ENCODE assay signal across 29 mouse cellular contexts in genomic region chr1:38972986-38973592, GRCm38 (mm10). TPM values are rescaled to one million over a fixed set of nuclear protein-coding genes. Genes with fewer than 3 reads are reported as not detected.
DNase-seq lines count a peak whose midpoint lies in the region; ATAC-seq lines count a peak whose summit lies in the region.
"Had no signal": no experiment of that assay in that cellular context is flagged by ENCODE, and none has a peak within 500 bp of the region (broad histone marks: within the 10 kb centered on the region; RNA-seq: fewer than 3 reads in every experiment).

No protein-coding gene starts in this region.

- ATAC-seq in neural tube, embryonic 15.5 days (ENCODE audit: low FRiP score): no peak
- ATAC-seq: forebrain, embryonic 14.5 days; intestine, embryonic 16.5 days; liver, embryonic 12.5 days had no signal

- H3K27me3 ChIP-seq in neural tube, embryonic 15.5 days (replicated peaks): no peaks in the 10 kb centered on the region
- H3K27me3 ChIP-seq: hindbrain, embryonic 15.5 days; limb, embryonic 12.5 days; liver, embryonic 12.5 days had no signal

- no peak overlapping the region for H3K4me2 ChIP-seq in neural tube, embryonic 15.5 days
- H3K4me2 ChIP-seq: hindbrain, embryonic 15.5 days; limb, embryonic 12.5 days; liver, embryonic 12.5 days had no signal

- H3K4me3 ChIP-seq in neural tube, embryonic 15.5 days (replicated peaks): no peak overlapping the region
- H3K4me3 ChIP-seq: gastrocnemius, adult 2 months; hindbrain, embryonic 15.5 days; limb, embryonic 12.5 days; liver, embryonic 12.5 days; megakaryocyte, embryonic 14.5 days had no signal

- intact Hi-C loops in left cerebral cortex, postnatal 25 days (cut with DNase I): no loop called here

- H3K9ac ChIP-seq in neural tube, embryonic 15.5 days (replicated peaks): no peak overlapping the region
- H3K9ac ChIP-seq: hindbrain, embryonic 15.5 days; limb, embryonic 12.5 days; liver, embryonic 12.5 days had no signal

- H3K36me3 ChIP-seq in neural tube, embryonic 15.5 days: no peaks in the 10 kb centered on the region
- H3K36me3 ChIP-seq: G1E; hindbrain, embryonic 15.5 days; limb, embryonic 12.5 days; liver, embryonic 12.5 days had no signal

- no peaks in the 10 kb centered on the region for H3K4me1 ChIP-seq in neural tube, embryonic 15.5 days
- H3K4me1 ChIP-seq: hindbrain, embryonic 15.5 days; limb, embryonic 12.5 days; liver, embryonic 12.5 days; megakaryocyte, embryonic 14.5 days had no signal

- H3K27ac ChIP-seq in neural tube, embryonic 15.5 days (replicated peaks): no peak overlapping the region
- H3K27ac ChIP-seq: gastrocnemius, adult 2 months; hindbrain, embryonic 15.5 days; limb, embryonic 12.5 days; liver, embryonic 12.5 days had no signal

- H3K9me3 ChIP-seq in neural tube, embryonic 15.5 days (replicated peaks): no peaks in the 10 kb centered on the region
- H3K9me3 ChIP-seq: G1E; hindbrain, embryonic 15.5 days; limb, embryonic 12.5 days; liver, embryonic 12.5 days had no signal

- DNase-seq in adrenal gland, adult (ENCODE audit: inconsistent age in 2 of 2, low spot score in 1 of 2): peak; percentile 70 to 91
- no peak for DNase-seq in adrenal gland, postnatal 4 days (ENCODE audit: low spot score in 2 of 2)
- peak; percentile 28 to 74 for DNase-seq in left cerebral cortex, postnatal 25 days (ENCODE audit: low spot score in 2 of 2)
- no peak for DNase-seq in left cerebral cortex, adult 11 months (ENCODE audit: low spot score)
- DNase-seq in adrenal gland, adult 18-20 months (ENCODE audit: low spot score in 2 of 2): peak; percentile 27 to 54
- peak; percentile 83 for DNase-seq in brain, adult 2 months (ENCODE audit: low read depth, low spot score)
- DNase-seq in spleen, adult 18-20 months: no peak
- DNase-seq: cerebellum, adult 2 months; gastrocnemius, adult 2 months; heart, adult 18-20 months; heart, postnatal 36 days; kidney, postnatal 36 days; lung, adult 2 months; midbrain, embryonic 14.5 days; retina, postnatal 1 day had no signal

- WGBS in neural tube, embryonic 15.5 days: 89% methylated on average over 9 of the region's 9 CpGs

RNA-seq across cellular contexts. Expression of gene Pdcl3, which starts 12.3 kb away (rescaled TPM):
- 10 to 100 TPM; 73.4 to 79.3 TPM for total RNA-seq in adrenal gland, postnatal 4 days (2021)
- total RNA-seq in left cerebral cortex, postnatal 25 days (2021): 10 to 100 TPM; 38.0 to 42.0 TPM
- 10 to 100 TPM; 77.9 to 91.3 TPM for total RNA-seq in adrenal gland, adult 18-20 months (2021)
- polyA plus RNA-seq in neural tube, embryonic 15.5 days (2015; fragmentation: Nextera tagmentation; extraction: Ambion mirVana): 164 and 171 TPM in 2 replicates

RNA-seq across cellular contexts. Expression of gene Nms, which starts 34.1 kb away (rescaled TPM):
- total RNA-seq in adrenal gland, postnatal 4 days (2021): not detected
- not detected for total RNA-seq in left cerebral cortex, postnatal 25 days (2021)
- total RNA-seq in adrenal gland, adult 18-20 months (2021): not detected
- polyA plus RNA-seq in neural tube, embryonic 15.5 days (2015; fragmentation: Nextera tagmentation; extraction: Ambion mirVana): 8.6 and 9.1 TPM in 2 replicates
- total RNA-seq: common myeloid progenitor, adult 5-6 weeks; G1E; gastrocnemius, adult 2 months; heart, adult 18-20 months; heart, postnatal 36 days; layer of hippocampus, postnatal 10 days had no signal
- polyA plus RNA-seq: cerebellum, adult 2 months; embryonic facial prominence, embryonic 11.5 days; G1E; heart, embryonic 14.5 days; intestine, embryonic 16.5 days; kidney, embryonic 14.5 days; limb, embryonic 12.5 days; liver, embryonic 12.5 days; lung, adult 2 months; midbrain, embryonic 14.5 days; stomach, embryonic 16.5 days had no signal

Comparison
In these comparisons a context has a peak if more than half of its experiments do, and no peak if none do; other contexts are left out.
1. DNase-seq: peak in adrenal gland, adult (2 of 2), left cerebral cortex, postnatal 25 days (2 of 2), adrenal gland, adult 18-20 months (2 of 2) and brain, adult 2 months (single experiment); none in adrenal gland, postnatal 4 days (0 of 2), left cerebral cortex, adult 11 months (single experiment) and spleen, adult 18-20 months (0 of 2).